Mouse (Mus musculus) frontal cortex, postnatal 14 days (tissue): ENCODE measurements around the gene Pcbd2.
"Not testable (repeated sequence)": the region's sequence is repeated elsewhere in the genome, so short reads cannot be mapped to it uniquely, and the experiment has no call there.

ENCODE experiments used
- DNase-seq, 2 experiments: peaks; one replicate each; pipeline ENCODE4 v3.0.0; 2022; ENCODE audit warnings: low spot score in 2 of 2

Gene Pcbd2

GRCm38 (mm10) chr13:55727120-55727838 lies at the start of gene Pcbd2:
TSS of gene Pcbd2 (plus strand) at chr13:55727368.
- peak; percentile 65 to 70 for DNase-seq

- no peak for DNase-seq
Measured at GRCm38 (mm10) chr13:55682201-55682600, 45.0 kb upstream of the Pcbd2 start.

DNA sequence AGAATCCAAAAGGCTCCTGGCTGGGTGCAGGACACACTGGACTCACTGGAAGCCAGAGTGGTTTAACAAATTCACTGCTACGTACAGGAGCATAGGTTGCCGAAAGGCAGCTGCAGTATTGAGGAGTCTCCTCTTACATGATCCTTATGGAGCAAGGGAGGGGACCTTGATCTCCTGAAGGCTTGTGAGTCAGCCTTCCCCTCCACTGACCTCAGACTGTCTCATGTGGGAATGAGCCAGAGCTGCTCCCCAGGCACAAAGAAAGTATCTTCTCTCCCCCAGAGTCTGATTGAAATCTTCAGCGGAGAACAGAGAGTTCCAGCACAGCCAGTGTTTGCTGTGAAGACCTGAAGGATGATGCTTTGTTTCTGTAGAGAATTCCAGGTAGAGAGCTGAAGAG lies 43.6 kb upstream of the Pcbd2 start:
- DNase-seq = no peak

GRCm38 (mm10) chr13:55686107-55686633 lies 41.0 kb upstream of the Pcbd2 start:
- no peak for DNase-seq

DNA sequence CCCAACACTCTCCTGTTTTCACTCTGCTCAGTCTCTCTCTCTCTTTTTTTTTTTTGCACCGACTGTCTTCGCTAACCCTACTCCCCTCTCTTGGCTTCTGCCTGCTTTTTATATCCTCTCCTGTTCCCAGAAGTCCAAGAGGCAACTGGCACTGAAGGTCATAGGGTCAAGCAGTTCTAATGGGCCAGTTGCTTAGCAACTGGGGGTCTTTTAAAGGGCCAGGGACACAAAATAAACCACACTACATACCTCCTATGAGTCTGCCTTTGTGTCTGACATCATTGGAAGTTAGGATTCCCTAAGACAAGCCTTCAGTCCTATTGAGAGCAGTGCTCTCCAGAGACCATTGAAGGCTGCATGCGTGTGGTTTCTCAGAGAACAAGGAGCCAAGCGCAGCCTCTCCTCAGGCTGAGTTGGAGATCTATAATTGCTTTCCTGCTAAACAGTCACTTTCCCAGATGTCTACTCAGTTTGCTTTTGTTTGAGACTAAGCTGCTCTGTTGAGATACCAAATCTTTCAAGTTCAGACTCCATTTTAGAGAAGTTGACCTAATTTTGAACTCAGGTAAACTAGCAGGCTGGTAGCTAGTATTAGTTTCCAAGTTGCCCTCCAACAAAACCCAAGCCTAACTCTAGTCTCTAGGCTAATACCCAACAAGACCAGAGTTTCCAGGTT lies 39.1 kb upstream of the Pcbd2 start:
- DNase-seq = no peak

GRCm38 (mm10) chr13:55692535-55693242 lies 34.5 kb upstream of the Pcbd2 start, which contains the start of gene B230219D22Rik:
TSS of gene B230219D22Rik (plus strand) at chr13:55693124.
- peak; percentile 77 to 89 for DNase-seq

DNA sequence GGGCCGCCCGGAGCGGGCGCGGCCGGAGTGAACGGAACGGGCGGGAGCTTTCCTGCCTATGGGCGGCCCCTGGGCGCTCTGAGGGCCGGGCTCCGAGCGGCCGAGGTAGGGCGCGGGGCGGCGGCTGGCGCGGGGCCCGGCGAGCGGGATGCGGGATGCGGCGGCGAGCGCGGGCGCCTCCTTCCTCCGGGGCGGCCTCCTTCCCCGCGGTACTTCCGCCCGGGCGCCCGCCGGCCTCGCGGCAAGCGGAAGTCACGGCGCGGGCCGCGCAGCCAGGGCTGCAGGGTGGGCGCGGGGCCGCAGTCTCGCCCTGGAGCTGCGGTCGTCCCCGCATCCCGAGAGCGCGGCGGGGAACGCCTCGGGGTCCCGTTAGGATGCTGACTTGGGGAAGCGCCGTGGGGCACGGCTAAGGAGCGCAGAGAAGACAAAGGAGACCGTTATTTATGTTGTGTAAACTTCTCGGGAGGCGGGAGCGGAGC lies 33.9 kb upstream of the Pcbd2 start:
- no peak for DNase-seq

GRCm38 (mm10) chr13:55694110-55694509 lies 33.1 kb upstream of the Pcbd2 start:
- DNase-seq = no peak

DNA sequence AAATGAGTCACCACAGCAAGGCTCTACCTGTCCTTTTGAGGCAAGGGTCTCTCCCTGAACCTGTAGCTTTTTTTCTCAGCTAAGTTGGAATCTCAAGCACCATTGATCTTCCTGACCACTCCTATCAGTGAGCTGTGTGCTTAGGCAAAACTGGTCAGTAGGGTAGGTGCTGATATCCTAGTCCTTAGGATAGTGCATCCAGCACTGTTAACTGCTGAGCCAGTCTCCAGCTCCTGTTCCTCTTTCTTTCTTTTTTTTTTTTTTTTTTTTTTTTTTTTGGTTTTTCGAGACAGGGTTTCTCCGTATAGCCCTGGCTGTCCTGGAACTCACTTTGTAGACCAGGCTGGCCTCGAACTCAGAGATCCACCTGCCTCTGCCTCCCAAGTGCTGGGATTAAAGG lies 31.2 kb upstream of the Pcbd2 start:
- DNase-seq = not testable (repeated sequence)

DNA sequence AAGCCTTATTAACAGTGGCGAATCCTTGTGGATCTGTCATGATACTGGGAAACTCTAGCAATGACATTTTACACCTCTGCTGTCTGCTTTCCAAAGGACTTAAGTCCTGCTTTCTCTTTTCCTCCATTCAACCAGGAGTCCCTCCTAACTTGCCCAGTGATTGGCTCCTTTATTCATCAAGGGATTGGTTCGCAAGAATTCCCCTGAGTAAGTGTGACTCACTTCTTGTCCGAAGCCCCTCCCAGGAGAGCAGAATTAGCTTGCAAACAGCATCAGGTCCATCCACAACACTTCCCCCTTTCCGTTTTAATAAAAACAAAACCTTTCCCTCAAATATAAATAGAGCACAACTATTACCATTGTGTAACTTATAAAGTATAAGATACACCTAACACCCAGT lies 22.9 kb upstream of the Pcbd2 start:
- DNase-seq = no peak

DNA sequence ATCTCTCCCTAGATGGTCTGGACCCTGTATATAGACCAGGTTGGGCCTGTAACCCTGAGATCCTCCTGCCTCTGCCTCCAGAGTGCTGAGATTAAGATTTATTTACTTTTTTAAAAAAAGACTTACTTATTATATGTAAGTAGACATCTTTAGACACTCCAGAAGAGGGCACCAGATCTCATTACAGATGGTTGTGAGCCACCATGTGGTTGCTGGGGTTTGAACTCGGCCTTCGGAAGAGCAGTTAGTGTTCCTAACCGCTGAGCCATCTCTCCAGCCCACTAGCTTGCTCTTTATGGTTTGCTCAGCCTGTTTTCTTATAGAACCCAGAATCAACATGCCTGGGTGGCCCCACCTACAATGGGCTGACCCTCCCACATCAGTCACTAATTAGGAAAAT lies 14.3 kb upstream of the Pcbd2 start:
- no peak for DNase-seq

- peak; percentile 72 to 84 for DNase-seq
Measured at GRCm38 (mm10) chr13:55714501-55715166, 12.5 kb upstream of the Pcbd2 start, which contains the start of gene Txndc15. TSS of gene Txndc15 (plus strand) at chr13:55714650.

DNA sequence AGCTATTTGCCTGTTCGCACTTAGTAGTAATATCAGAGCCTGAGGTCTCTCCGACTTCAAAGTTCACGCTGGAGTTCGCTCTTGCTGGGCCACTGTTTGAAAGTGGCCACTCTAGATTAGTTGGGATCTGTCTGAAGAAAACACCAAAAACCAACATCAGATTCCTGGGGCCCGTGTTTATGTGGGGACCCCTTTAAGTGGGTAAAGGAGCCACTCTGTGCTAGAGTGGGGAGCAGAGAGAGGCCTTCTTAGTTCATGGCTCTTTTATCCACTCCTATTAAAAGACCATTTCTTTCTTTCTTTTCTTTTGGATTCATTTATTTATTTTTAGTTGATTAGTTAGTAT lies 12.0 kb upstream of the Pcbd2 start:
- no peak for DNase-seq

GRCm38 (mm10) chr13:55715908-55716510 lies 11.2 kb upstream of the Pcbd2 start:
- DNase-seq = no peak

GRCm38 (mm10) chr13:55721516-55721915 lies 5.7 kb upstream of the Pcbd2 start:
- DNase-seq = no peak

DNA sequence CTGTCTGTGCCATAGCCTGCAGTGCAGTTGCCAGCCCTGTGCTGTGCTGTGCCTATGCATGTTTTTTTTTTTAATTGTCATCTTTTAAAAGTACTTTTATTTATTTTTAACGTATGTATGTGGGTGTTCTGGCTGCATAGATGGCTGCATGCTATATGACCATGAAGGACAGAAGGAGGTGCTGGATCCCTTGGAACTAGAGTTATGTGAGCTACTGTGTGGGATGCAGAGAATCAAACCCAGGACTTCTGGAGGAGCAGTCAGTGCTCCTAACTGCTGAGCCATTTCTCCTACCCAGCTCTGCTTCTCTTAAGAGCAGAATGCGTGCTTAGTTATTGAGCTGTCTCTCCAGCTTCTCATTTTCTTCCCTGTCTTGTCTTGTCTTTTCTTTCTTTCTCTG lies 5.2 kb upstream of the Pcbd2 start:
- DNase-seq = no peak

GRCm38 (mm10) chr13:55726598-55727119 lies 509 bp upstream of the Pcbd2 start:
- DNase-seq = no peak

GRCm38 (mm10) chr13:55727839-55728238 lies 671 bp downstream of the Pcbd2 start:
- DNase-seq = peak; percentile 38 to 42

- DNase-seq = no peak
Measured at GRCm38 (mm10) chr13:55730716-55731115, 3.5 kb downstream of the Pcbd2 start.

- no peak for DNase-seq
Measured at GRCm38 (mm10) chr13:55732121-55732520, 5.0 kb downstream of the Pcbd2 start.
